Mouse (Mus musculus): ENCODE measurements around the gene Nos3. TPM values are rescaled to one million over a fixed set of nuclear protein-coding genes. Genes with fewer than 3 reads are reported as not detected.
A peak's percentile ranks its signal among the peaks of the same experiment; 100 is the strongest.

Nos3 gene
- polyA plus RNA-seq, 1 experiment from 2014 or later: 34.0 TPM

GRCm38 (mm10) chr5:24420381-24420780 lies 55.8 kb downstream of the Nos3 start:
- ATAC-seq (ENCODE audit: extremely low read depth, insufficient number of reproducible peaks, low FRiP score, low TSS enrichment): no peak
- Histone ChIP-seq H3K27me3 (replicated peaks) (0 out of 2 replicates have a peak, but pooled peaks cover under 1% of the 10 kb centered on the region), H3K27ac (replicated peaks) (no peak overlapping the region), H3K4me1 (peaks cover 24% of the 10 kb centered on the region), H3K9ac (no peak overlapping the region), H3K36me3 (peaks cover 37% of the 10 kb centered on the region), H3K9me3 (no peaks in the 10 kb centered on the region), H3K4me3 (no peak overlapping the region), H3K4me2 (no peak overlapping the region)
- 81% methylated on average over 9 of the region's 9 CpGs for WGBS

- under 1% methylated on average over 46 of the region's 46 CpGs for WGBS
- ATAC-seq (ENCODE audit: extremely low read depth, insufficient number of reproducible peaks, low FRiP score, low TSS enrichment): peak; percentile 89
- no peaks in the 10 kb centered on the region for H3K27me3 ChIP-seq (replicated peaks)
- peaks cover 37% of the 10 kb centered on the region for H3K36me3 ChIP-seq
- H3K4me3 ChIP-seq: peak within 1 kb of the TSS; percentile 81
- H3K27ac ChIP-seq (replicated peaks): peak within 1 kb of the TSS; percentile 97
- peak within 1 kb of the TSS; percentile 91 for H3K9ac ChIP-seq
- no peaks in the 10 kb centered on the region for H3K9me3 ChIP-seq
- H3K4me1 ChIP-seq: peaks cover 44% of the 10 kb centered on the region
- H3K4me2 ChIP-seq: peak within 1 kb of the TSS; percentile 96
Observed at GRCm38 (mm10) chr5:24423129-24424003, 58.8 kb downstream of the Nos3 start, which contains the start of the genes Cdk5 and Slc4a2. Cdk5 (minus strand) TSS chr5:24423530. Slc4a2 (plus strand) TSS chr5:24423837.

- Histone ChIP-seq H3K27me3 (replicated peaks) (no peaks in the 10 kb centered on the region), H3K27ac (replicated peaks) (peak overlapping the region; percentile 97), H3K4me1 (peaks cover 51% of the 10 kb centered on the region), H3K9ac (peak overlapping the region; percentile 91), H3K4me2 (peak overlapping the region; percentile 96), H3K4me3 (peak overlapping the region; percentile 81), H3K9me3 (no peaks in the 10 kb centered on the region), H3K36me3 (peaks cover 30% of the 10 kb centered on the region)
- ATAC-seq (ENCODE audit: extremely low read depth, insufficient number of reproducible peaks, low FRiP score, low TSS enrichment): peak; percentile 0; the same call in 1 of the 2 replicates
- WGBS: 12% methylated on average over 21 of the region's 21 CpGs
Observed at GRCm38 (mm10) chr5:24424004-24424781, 59.6 kb downstream of the Nos3 start.

- under 1% methylated on average over 49 of the region's 60 CpGs for WGBS
- peak overlapping the region; percentile 97 for H3K27ac ChIP-seq (replicated peaks)
- peaks cover 51% of the 10 kb centered on the region for H3K4me1 ChIP-seq
- H3K27me3 ChIP-seq (replicated peaks): no peaks in the 10 kb centered on the region
- H3K4me2 ChIP-seq: peak overlapping the region; percentile 96
- H3K4me3 ChIP-seq: peak overlapping the region; percentile 81
- H3K9ac ChIP-seq: peak overlapping the region; percentile 91
- no peaks in the 10 kb centered on the region for H3K9me3 ChIP-seq
- peak; percentile 27 for ATAC-seq (ENCODE audit: extremely low read depth, insufficient number of reproducible peaks, low FRiP score, low TSS enrichment)
- H3K36me3 ChIP-seq: peaks cover 30% of the 10 kb centered on the region
Observed at GRCm38 (mm10) chr5:24424861-24425411, 60.3 kb downstream of the Nos3 start.

GRCm38 (mm10) chr5:24425421-24426036 lies 60.9 kb downstream of the Nos3 start:
- H3K9me3 ChIP-seq: no peaks in the 10 kb centered on the region
- peak overlapping the region; percentile 91 for H3K9ac ChIP-seq
- peaks cover 30% of the 10 kb centered on the region for H3K36me3 ChIP-seq
- WGBS: under 1% methylated on average over 26 of the region's 30 CpGs
- H3K27ac ChIP-seq (replicated peaks): peak overlapping the region; percentile 97
- H3K4me3 ChIP-seq: peak overlapping the region; percentile 81
- peak overlapping the region; percentile 96 for H3K4me2 ChIP-seq
- no peaks in the 10 kb centered on the region for H3K27me3 ChIP-seq (replicated peaks)
- no peak; the same call in 1 of the 2 replicates for ATAC-seq (ENCODE audit: extremely low read depth, insufficient number of reproducible peaks, low FRiP score, low TSS enrichment)
- H3K4me1 ChIP-seq: peaks cover 51% of the 10 kb centered on the region

GRCm38 (mm10) chr5:24426037-24426432 lies 61.4 kb downstream of the Nos3 start:
- 3% methylated on average over 10 of the region's 10 CpGs for WGBS

GRCm38 (mm10) chr5:24426556-24427284 lies 62.1 kb downstream of the Nos3 start:
- H3K4me2 ChIP-seq: peak overlapping the region; percentile 96
- no peak for ATAC-seq (ENCODE audit: extremely low read depth, insufficient number of reproducible peaks, low FRiP score, low TSS enrichment)
- H3K27ac ChIP-seq (replicated peaks): no peak overlapping the region
- H3K9ac ChIP-seq: peak overlapping the region; percentile 91
- WGBS: 18% methylated on average over 9 of the region's 9 CpGs
- H3K9me3 ChIP-seq: no peaks in the 10 kb centered on the region
- peaks cover 51% of the 10 kb centered on the region for H3K4me1 ChIP-seq
- peaks cover 30% of the 10 kb centered on the region for H3K36me3 ChIP-seq
- no peaks in the 10 kb centered on the region for H3K27me3 ChIP-seq (replicated peaks)
- H3K4me3 ChIP-seq: peak overlapping the region; percentile 81

More at GRCm38 (mm10) chr5:24426037-24426432, 61.4 kb downstream of the Nos3 start:
- Histone ChIP-seq H3K9ac (peak overlapping the region; percentile 91), H3K27ac (replicated peaks) (peak overlapping the region; percentile 97), H3K4me2 (peak overlapping the region; percentile 96), H3K4me1 (peaks cover 51% of the 10 kb centered on the region), H3K9me3 (no peaks in the 10 kb centered on the region), H3K27me3 (replicated peaks) (no peaks in the 10 kb centered on the region), H3K36me3 (peaks cover 30% of the 10 kb centered on the region), H3K4me3 (peak overlapping the region; percentile 81)
- no peak for ATAC-seq (ENCODE audit: extremely low read depth, insufficient number of reproducible peaks, low FRiP score, low TSS enrichment)

GRCm38 (mm10) chr5:24427285-24427633 lies 62.6 kb downstream of the Nos3 start:
- H3K9me3 ChIP-seq: no peaks in the 10 kb centered on the region
- H3K4me1 ChIP-seq: peaks cover 51% of the 10 kb centered on the region
- peak overlapping the region; percentile 96 for H3K4me2 ChIP-seq
- no peak overlapping the region for H3K27ac ChIP-seq (replicated peaks)
- H3K27me3 ChIP-seq (replicated peaks): no peaks in the 10 kb centered on the region
- 27% methylated on average over 12 of the region's 12 CpGs for WGBS
- peak overlapping the region; percentile 91; the same call in 1 of the 2 replicates for H3K9ac ChIP-seq
- ATAC-seq (ENCODE audit: extremely low read depth, insufficient number of reproducible peaks, low FRiP score, low TSS enrichment): no peak
- peak overlapping the region; percentile 81 for H3K4me3 ChIP-seq
- H3K36me3 ChIP-seq: peaks cover 31% of the 10 kb centered on the region

GRCm38 (mm10) chr5:24427981-24428402 lies 63.4 kb downstream of the Nos3 start:
- H3K27ac ChIP-seq (replicated peaks): 0 out of 2 replicates have a peak overlapping the region, but pooled peaks have one; percentile 5
- H3K4me2 ChIP-seq: peak overlapping the region; percentile 96
- H3K9ac ChIP-seq: peak overlapping the region; percentile 91
- peaks cover 39% of the 10 kb centered on the region for H3K36me3 ChIP-seq
- WGBS: 14% methylated on average over 15 of the region's 15 CpGs
- H3K4me3 ChIP-seq: 0 out of 2 replicates have a peak overlapping the region, but pooled peaks have one; percentile 3
- no peaks in the 10 kb centered on the region for H3K27me3 ChIP-seq (replicated peaks)
- no peak for ATAC-seq (ENCODE audit: extremely low read depth, insufficient number of reproducible peaks, low FRiP score, low TSS enrichment)
- H3K9me3 ChIP-seq: no peaks in the 10 kb centered on the region
- peaks cover 49% of the 10 kb centered on the region for H3K4me1 ChIP-seq

- Histone ChIP-seq H3K36me3 (peaks cover 45% of the 10 kb centered on the region), H3K27me3 (replicated peaks) (no peaks in the 10 kb centered on the region), H3K9me3 (no peaks in the 10 kb centered on the region), H3K27ac (replicated peaks) (0 out of 2 replicates have a peak overlapping the region, but pooled peaks have one; percentile 5), H3K4me3 (0 out of 2 replicates have a peak overlapping the region, but pooled peaks have one; percentile 3), H3K4me1 (peaks cover 54% of the 10 kb centered on the region), H3K9ac (peak overlapping the region; percentile 91), H3K4me2 (peak overlapping the region; percentile 96)
- WGBS: 21% methylated on average over 9 of the region's 9 CpGs
- ATAC-seq (ENCODE audit: extremely low read depth, insufficient number of reproducible peaks, low FRiP score, low TSS enrichment): no peak
Observed at GRCm38 (mm10) chr5:24428596-24428995, 64.0 kb downstream of the Nos3 start.

Measured in heart, embryonic 13.5 days (tissue).